Mouse (Mus musculus) G1E (cell line): Measurements from ENCODE around the gene Eef2kmt.

Experiments used
- CTCF ChIP-seq: IDR thresholded peaks from 2 replicates; pipeline ENCODE4 v1.5.1; 2012; ENCODE audit warnings: low read depth, low read length, inconsistent platforms, mixed read lengths
- GATA1 ChIP-seq: IDR thresholded peaks from 2 replicates; pipeline ENCODE4 v1.6.1; 2012; ENCODE audit warnings: borderline replicate concordance, low read length, inconsistent platforms, mixed read lengths
- GATA2 ChIP-seq: IDR thresholded peaks from 2 replicates; pipeline ENCODE4 v1.6.1; 2012; ENCODE audit warnings: low read depth, low read length, inconsistent platforms, borderline replicate concordance
- POLR2AphosphoS5 ChIP-seq: IDR thresholded peaks from 2 replicates; pipeline ENCODE4 v1.6.1; 2012; ENCODE audit warnings: low read depth, low read length, inconsistent platforms; ENCODE audit not compliant: insufficient replicate concordance

DNA sequence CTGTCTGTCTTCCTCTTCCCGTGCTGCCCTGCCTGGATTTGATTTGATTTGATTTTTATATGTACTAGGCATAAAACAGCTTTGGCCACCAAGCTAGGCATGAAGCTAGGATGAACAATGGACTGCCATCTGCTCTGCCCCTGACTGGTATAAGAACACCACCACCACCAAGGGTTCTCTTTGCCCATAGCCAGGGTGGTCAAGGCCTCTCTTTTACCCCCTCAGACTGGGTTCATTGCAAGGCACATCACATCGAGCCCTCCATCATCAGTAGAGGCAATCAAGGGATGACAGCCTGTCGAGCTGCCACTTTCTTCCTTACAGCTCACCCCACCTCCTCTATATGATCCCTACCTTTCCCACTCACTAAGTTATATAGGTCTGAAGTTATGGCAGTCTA is 16.6 kb upstream of the Eef2kmt start:
- TF ChIP-seq CTCF = no peak
- TF ChIP-seq GATA1 = no peak
- no peak for TF ChIP-seq POLR2AphosphoS5
- TF ChIP-seq GATA2 = no peak
